Mouse (Mus musculus): Measurements from ENCODE around the gene Ccl6.

DNA sequence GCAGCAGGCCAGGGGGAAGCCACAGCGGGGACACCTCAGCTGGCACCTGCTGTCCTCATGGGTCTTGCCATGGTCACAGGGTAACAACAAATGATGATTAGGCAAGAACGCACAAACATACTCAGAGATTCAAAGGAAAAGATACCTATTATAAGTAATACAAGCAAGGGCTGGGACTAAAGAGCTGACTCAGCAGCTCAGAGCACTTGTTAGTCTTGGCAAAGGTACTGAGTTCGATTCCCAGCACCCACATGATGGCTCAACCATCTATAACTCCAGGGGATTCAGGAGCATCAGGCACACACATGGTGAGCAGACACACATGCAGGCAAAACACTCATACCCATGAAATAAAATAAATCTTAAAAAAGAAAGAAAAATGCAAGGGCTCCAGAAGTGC lies 51.5 kb downstream of the Ccl6 start:
- TF ChIP-seq CTCF (IDR thresholded peaks at IDR 0.05; ENCODE audit: borderline replicate concordance, control insufficient read depth, extremely low read depth, insufficient read depth, low read length, poor library complexity) (no peak), POLR2A (IDR thresholded peaks at IDR 0.05; ENCODE audit: control insufficient read depth, extremely low read depth, insufficient read depth, low read length, poor library complexity) (no peak)
